Mouse (Mus musculus) intestine, embryonic 16.5 days (tissue): ENCODE data around the gene Pik3c2a. TPM values are rescaled to one million over a fixed set of nuclear protein-coding genes. Genes with fewer than 3 reads are reported as not detected.

Source experiments
- ATAC-seq: fragments of 200-750 bp; cut with Nextera tagmentation; 2 replicates; pipeline ENCODE4 v1.8.0; 2017; ENCODE audit warnings: moderate TSS enrichment, moderate library complexity
- H3K27ac ChIP-seq: fragments of 300-500 bp; sonication (generic); 2 replicates; pipeline ENCODE4 v1.5.1; 2014; ENCODE audit warnings: mild to moderate bottlenecking, low read length
- H3K27me3 ChIP-seq: fragments of 300-500 bp; sonication (generic); replicated peaks from 2 replicates; pipeline ENCODE4 v1.6.1; 2014; ENCODE audit warnings: low read length, control low read depth, mixed read lengths; ENCODE audit not compliant: control insufficient read depth, insufficient read depth
- H3K36me3 ChIP-seq: fragments of 300-500 bp; sonication (generic); 2 replicates; pipeline ENCODE4 v1.6.1; 2014; ENCODE audit warnings: low read length, control low read depth; ENCODE audit not compliant: control insufficient read depth, insufficient read depth
- H3K4me1 ChIP-seq: fragments of 300-500 bp; sonication (generic); 2 replicates; pipeline ENCODE4 v1.6.1; 2014; ENCODE audit warnings: low read length, control low read depth, mixed read lengths; ENCODE audit not compliant: control insufficient read depth, insufficient read depth
- H3K4me2 ChIP-seq: fragments of 300-500 bp; sonication (generic); 2 replicates; pipeline ENCODE4 v1.6.1; 2014; ENCODE audit warnings: low read depth, low read length, control low read depth
- H3K4me3 ChIP-seq: fragments of 300-500 bp; sonication (generic); 2 replicates; pipeline ENCODE4 v1.5.1; 2014; ENCODE audit warnings: mild to moderate bottlenecking, low read length
- H3K9ac ChIP-seq: fragments of 300-500 bp; sonication (generic); 2 replicates; pipeline ENCODE4 v1.6.1; 2014; ENCODE audit warnings: low read depth, low read length
- H3K9me3 ChIP-seq: fragments of 300-500 bp; sonication (generic); 2 replicates; pipeline ENCODE4 v1.6.1; 2016; ENCODE audit warnings: low read length, control low read depth; ENCODE audit not compliant: control insufficient read depth
- WGBS: fragments of 180-500 bp; shearing (Covaris S2); extraction: QIAGEN DNeasy Blood & Tissue Kit; methylation state at CpG from one replicate; pipeline ENCODE4 v1.1.7; 2014; 5-methylcytosine and 5-hydroxymethylcytosine counted together
- polyA plus RNA-seq: library from polyadenylated mRNA; unstranded; fragments of >200 nt; fragmentation: Nextera tagmentation; extraction: Ambion mirVana; gene quantifications from 2 replicates; pipeline ENCODE4 v1.2.1, GENCODE M21; 2015

Pik3c2a gene
- polyA plus RNA-seq, 1 experiment from 2014 or later, result 23.2 TPM

- Histone ChIP-seq H3K27ac (no peak overlapping the region), H3K4me3 (no peak overlapping the region), H3K27me3 (no peaks in the 10 kb centered on the region), H3K36me3 (peaks cover 9% of the 10 kb centered on the region), H3K9me3 (no peaks in the 10 kb centered on the region), H3K4me1 (peaks cover 8% of the 10 kb centered on the region), H3K4me2 (peak overlapping the region; percentile 68; the same call in 1 of the 2 replicates), H3K9ac (no peak overlapping the region)
- ATAC-seq, result no peak
- WGBS, result 64% methylated on average over 6 of the region's 6 CpGs
These were observed 108.1 kb downstream of the Pik3c2a start for GRCm38 (mm10) chr7:116335133-116335532.

- no peak for ATAC-seq
- Histone ChIP-seq H3K36me3 (peaks cover 13% of the 10 kb centered on the region), H3K9ac (peak overlapping the region; percentile 96), H3K27ac (peak overlapping the region; percentile 49), H3K9me3 (no peaks in the 10 kb centered on the region), H3K4me2 (peak overlapping the region; percentile 68), H3K4me1 (peaks cover 8% of the 10 kb centered on the region), H3K4me3 (peak overlapping the region; percentile 76), H3K27me3 (no peaks in the 10 kb centered on the region)
- 17% methylated on average over 8 of the region's 8 CpGs for WGBS
These were observed 108.6 kb downstream of the Pik3c2a start for GRCm38 (mm10) chr7:116334669-116335038.

- peak within 1 kb of the TSS; percentile 84 for H3K27ac ChIP-seq
- WGBS, result under 1% methylated on average over 78 of the region's 78 CpGs
- no peaks in the 10 kb centered on the region for H3K9me3 ChIP-seq
- peak within 1 kb of the TSS; percentile 76 for H3K4me3 ChIP-seq
- peak within 1 kb of the TSS; percentile 96 for H3K9ac ChIP-seq
- H3K36me3 ChIP-seq, result peaks cover 13% of the 10 kb centered on the region
- peaks cover 8% of the 10 kb centered on the region for H3K4me1 ChIP-seq
- H3K4me2 ChIP-seq, result peak within 1 kb of the TSS; percentile 68
- ATAC-seq, result peak; percentile 98
- no peaks in the 10 kb centered on the region for H3K27me3 ChIP-seq
These were observed 109.3 kb downstream of the Pik3c2a start, which contains the start of gene Rps13 for GRCm38 (mm10) chr7:116333713-116334668. TSS of gene Rps13 (minus strand) at chr7:116334195.

GRCm38 (mm10) chr7:116331246-116331645, 112.0 kb downstream of the Pik3c2a start:
- Histone ChIP-seq H3K36me3 (peaks cover 13% of the 10 kb centered on the region), H3K4me1 (peaks cover 8% of the 10 kb centered on the region), H3K4me2 (no peak overlapping the region), H3K27me3 (no peaks in the 10 kb centered on the region), H3K9me3 (no peaks in the 10 kb centered on the region), H3K9ac (no peak overlapping the region), H3K4me3 (no peak overlapping the region), H3K27ac (no peak overlapping the region)
- ATAC-seq, result no peak
- 90% methylated on average over 2 of the region's 2 CpGs for WGBS

GRCm38 (mm10) chr7:116329858-116330257, 113.4 kb downstream of the Pik3c2a start:
- no peaks in the 10 kb centered on the region for H3K27me3 ChIP-seq
- no peak for ATAC-seq
- peaks cover 13% of the 10 kb centered on the region for H3K36me3 ChIP-seq
- H3K4me1 ChIP-seq, result peaks cover 8% of the 10 kb centered on the region
- no peak overlapping the region for H3K4me2 ChIP-seq
- H3K9me3 ChIP-seq, result no peaks in the 10 kb centered on the region
- 83% methylated on average over 4 of the region's 4 CpGs for WGBS
- H3K27ac ChIP-seq, result no peak overlapping the region
- no peak overlapping the region for H3K4me3 ChIP-seq
- no peak overlapping the region for H3K9ac ChIP-seq

DNA sequence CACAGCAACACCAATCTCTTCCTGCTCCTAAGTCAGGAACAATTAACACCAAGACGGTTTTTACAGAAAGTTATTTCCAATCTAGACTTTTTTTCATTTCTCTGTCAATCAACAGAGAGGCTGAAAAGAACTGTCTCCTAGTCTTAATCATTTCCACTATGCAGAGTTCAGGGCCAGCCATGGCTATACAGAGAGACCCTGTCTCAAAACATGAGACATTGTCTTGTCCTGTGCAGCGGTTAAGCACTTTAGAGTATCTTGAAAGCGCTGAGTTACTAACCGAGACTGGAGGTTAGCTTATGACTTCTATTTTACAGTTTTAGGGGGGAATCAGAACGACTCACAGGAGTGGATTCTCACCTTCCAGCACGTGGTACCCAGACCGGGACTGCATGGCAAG, 114.5 kb downstream of the Pik3c2a start:
- no peak overlapping the region for H3K4me2 ChIP-seq
- peaks cover 8% of the 10 kb centered on the region for H3K4me1 ChIP-seq
- no peak overlapping the region for H3K9ac ChIP-seq
- H3K27ac ChIP-seq, result no peak overlapping the region
- peaks cover 13% of the 10 kb centered on the region for H3K36me3 ChIP-seq
- H3K27me3 ChIP-seq, result no peaks in the 10 kb centered on the region
- WGBS, result 64% methylated on average over 7 of the region's 7 CpGs
- no peaks in the 10 kb centered on the region for H3K9me3 ChIP-seq
- ATAC-seq, result no peak
- H3K4me3 ChIP-seq, result no peak overlapping the region

DNA sequence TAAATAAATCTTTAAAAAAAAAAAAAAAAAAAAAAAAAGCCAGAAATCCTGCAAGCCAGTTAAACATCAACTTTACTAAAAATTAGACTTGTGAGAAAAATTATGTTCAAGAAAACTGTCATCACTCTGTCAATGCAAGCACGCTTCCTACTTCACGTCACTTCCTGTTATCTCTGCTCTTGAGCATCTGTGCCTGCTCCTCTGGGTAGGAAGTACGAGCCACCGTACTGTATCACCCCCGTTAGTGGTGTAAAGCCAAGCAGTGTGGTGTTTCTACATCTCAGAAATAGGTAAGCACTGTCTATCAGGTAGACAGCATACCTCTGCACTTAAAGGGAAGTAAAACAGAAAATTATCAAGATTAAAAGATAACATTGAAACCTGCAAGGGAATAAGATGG, 115.3 kb downstream of the Pik3c2a start:
- Histone ChIP-seq H3K27ac (no peak overlapping the region), H3K9ac (no peak overlapping the region), H3K4me3 (no peak overlapping the region), H3K4me1 (peaks cover 8% of the 10 kb centered on the region), H3K27me3 (no peaks in the 10 kb centered on the region), H3K9me3 (no peaks in the 10 kb centered on the region), H3K4me2 (no peak overlapping the region), H3K36me3 (peaks cover 13% of the 10 kb centered on the region)
- ATAC-seq, result no peak
- 84% methylated on average over 5 of the region's 5 CpGs for WGBS

GRCm38 (mm10) chr7:116323331-116323964, 119.8 kb downstream of the Pik3c2a start:
- no peaks in the 10 kb centered on the region for H3K9me3 ChIP-seq
- H3K4me1 ChIP-seq, result no peaks in the 10 kb centered on the region
- 21% methylated on average over 10 of the region's 10 CpGs for WGBS
- peak; percentile 82 for ATAC-seq
- no peak overlapping the region for H3K27ac ChIP-seq
- no peaks in the 10 kb centered on the region for H3K36me3 ChIP-seq
- H3K27me3 ChIP-seq, result no peaks in the 10 kb centered on the region
- no peak overlapping the region for H3K4me2 ChIP-seq
- no peak overlapping the region for H3K4me3 ChIP-seq
- no peak overlapping the region for H3K9ac ChIP-seq

GRCm38 (mm10) chr7:116309456-116309855, 133.8 kb downstream of the Pik3c2a start:
- peaks cover 5% of the 10 kb centered on the region; the same call in 1 of the 2 replicates for H3K4me1 ChIP-seq
- 10% methylated on average over 9 of the region's 9 CpGs for WGBS
- peak overlapping the region; percentile 27 for H3K4me3 ChIP-seq
- H3K36me3 ChIP-seq, result no peaks in the 10 kb centered on the region
- peak; percentile 56 for ATAC-seq
- H3K9ac ChIP-seq, result peak overlapping the region; percentile 73
- H3K27ac ChIP-seq, result peak overlapping the region; percentile 91
- H3K9me3 ChIP-seq, result no peaks in the 10 kb centered on the region
- H3K27me3 ChIP-seq, result 0 out of 2 replicates have a peak, but pooled peaks cover 6% of the 10 kb centered on the region
- peak overlapping the region; percentile 94 for H3K4me2 ChIP-seq
